In the genomic region with DNA sequence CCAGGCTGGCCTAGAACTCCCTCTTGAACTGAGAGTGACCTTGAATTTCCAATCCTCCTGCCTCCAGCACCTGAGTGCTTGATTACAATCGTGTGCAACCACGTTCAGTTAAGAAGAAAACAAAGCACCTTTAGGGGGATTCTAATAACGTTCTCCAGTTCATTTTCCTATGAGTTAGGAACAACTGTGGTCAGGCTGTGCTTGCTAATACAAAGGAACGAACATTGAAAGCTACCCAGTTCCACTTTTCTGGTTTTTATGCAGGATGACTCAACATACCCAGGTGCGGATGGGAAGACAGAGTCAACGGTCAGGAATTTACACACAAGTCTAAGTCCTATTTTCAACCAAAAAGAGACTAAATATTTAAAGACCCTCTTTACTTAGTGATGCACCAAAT, we compare ENCODE assay signal across 1 mouse cellular context.
TF ChIP-seq lines count a peak whose summit lies in the region.

No protein-coding gene starts in this region.

TF ChIP-seq in CH12.LX, 34 proteins besides CTCF, POLR2A, EP300 and RAD21:
- TF ChIP-seq UBTF (IDR thresholded peaks at IDR 0.05; ENCODE audit: low read depth, low read length) (no peak), ETS1 (conservative IDR thresholded peaks at IDR 0.05; ENCODE audit: low read depth, low read length) (peak; percentile 35; the same call in 1 of the 2 replicates), JUN (IDR thresholded peaks at IDR 0.05; ENCODE audit: insufficient read depth, low read depth, low read length) (peak; percentile 7; the same call in 1 of the 2 replicates), USF1 (IDR thresholded peaks at IDR 0.05; ENCODE audit: low read depth, low read length) (no peak), MAFK (IDR thresholded peaks at IDR 0.05; ENCODE audit: insufficient replicate concordance, low read length) (0 out of 2 replicates have a peak, but pooled peaks have one; percentile 31), ELF1 (IDR thresholded peaks at IDR 0.05; ENCODE audit: low read depth, low read length) (no peak), MYC (IDR thresholded peaks at IDR 0.05; ENCODE audit: low read depth, low read length) (peak; percentile 5; the same call in 1 of the 2 replicates), GABPA (IDR thresholded peaks at IDR 0.05; ENCODE audit: insufficient replicate concordance, low read depth, low read length) (no peak), ZKSCAN1 (IDR thresholded peaks at IDR 0.05; ENCODE audit: borderline replicate concordance, low read depth, low read length) (no peak), NRF1 (IDR thresholded peaks at IDR 0.05; ENCODE audit: low read depth, low read length) (no peak), TCF12 (IDR thresholded peaks at IDR 0.05; ENCODE audit: low read depth, low read length) (0 out of 2 replicates have a peak, but pooled peaks have one; percentile 40), ZC3H11A (IDR thresholded peaks at IDR 0.05; ENCODE audit: low read depth, low read length) (no peak), RCOR1 (conservative IDR thresholded peaks at IDR 0.05; ENCODE audit: low read depth, low read length) (no peak), MAX (IDR thresholded peaks at IDR 0.05; ENCODE audit: low read length) (no peak), E2F4 (IDR thresholded peaks at IDR 0.05; ENCODE audit: insufficient replicate concordance, low read depth, low read length) (no peak), IRF4 (IDR thresholded peaks at IDR 0.05; ENCODE audit: low read depth, low read length) (peak; percentile 13; the same call in 1 of the 2 replicates), SMC3 (IDR thresholded peaks at IDR 0.05; ENCODE audit: low read depth, low read length) (no peak), PAX5 (IDR thresholded peaks at IDR 0.05; ENCODE audit: low read length) (no peak), POLR2AphosphoS2 (IDR thresholded peaks at IDR 0.05; ENCODE audit: low read depth, low read length) (no peak), TBP (conservative IDR thresholded peaks at IDR 0.05; ENCODE audit: low read depth, low read length) (no peak), MXI1 (IDR thresholded peaks at IDR 0.05; ENCODE audit: low read depth, low read length) (no peak), USF2 (conservative IDR thresholded peaks at IDR 0.05; ENCODE audit: low read depth, low read length) (no peak), MAZ (IDR thresholded peaks at IDR 0.05; ENCODE audit: low read depth, low read length) (no peak), SIN3A (IDR thresholded peaks at IDR 0.05; ENCODE audit: low read length) (no peak), KAT2A (IDR thresholded peaks at IDR 0.05; ENCODE audit: insufficient replicate concordance, low read length) (no peak), JUND (conservative IDR thresholded peaks at IDR 0.05; ENCODE audit: low read depth, low read length) (peak; percentile 45), NELFE (IDR thresholded peaks at IDR 0.05; ENCODE audit: low read depth, low read length) (no peak), HCFC1 (IDR thresholded peaks at IDR 0.05; ENCODE audit: low read depth, low read length) (no peak), CHD1 (IDR thresholded peaks at IDR 0.05; ENCODE audit: low read depth, low read length) (no peak), MEF2A (IDR thresholded peaks at IDR 0.05; ENCODE audit: borderline replicate concordance, low read depth, low read length) (no peak), ZMIZ1 (IDR thresholded peaks at IDR 0.05; ENCODE audit: low read depth, low read length) (no peak), CHD2 (IDR thresholded peaks at IDR 0.05; ENCODE audit: low read length) (no peak), ZNF384 (IDR thresholded peaks at IDR 0.05; ENCODE audit: low read depth, low read length) (no peak), BHLHE40 (IDR thresholded peaks at IDR 0.05; ENCODE audit: low read depth, low read length) (peak; percentile 77)
TF ChIP-seq in CH12.LX: peak in this region for 8.
